Mouse (Mus musculus) liver, adult 2 months (tissue): Measurements from ENCODE around the gene Slc38a10.

Experiments used
- CTCF ChIP-seq: fragments of 200-500 bp; IDR thresholded peaks from 2 replicates; pipeline ENCODE4 v1.5.1; 2011; ENCODE audit warnings: low read depth, low read length, control low read depth
- POLR2A ChIP-seq: fragments of 200-500 bp; IDR thresholded peaks from 2 replicates; pipeline ENCODE4 v1.6.1; 2011; ENCODE audit warnings: low read length, control low read depth; ENCODE audit not compliant: insufficient read depth; ENCODE audit errors: extremely low read depth

GRCm38 (mm10) chr11:120136796-120137624, 14.1 kb downstream of the Slc38a10 start:
- no peak for TF ChIP-seq POLR2A
- no peak for TF ChIP-seq CTCF
